Mouse (Mus musculus) ES-Bruce4 (cell line): ENCODE measurements around the gene Orm3. TPM values are rescaled to one million over a fixed set of nuclear protein-coding genes. Genes with fewer than 3 reads are reported as not detected.

Source experiments
- H3K27ac ChIP-seq: 2 replicates; pipeline ENCODE4 v1.5.1; 2012; ENCODE audit warnings: low read length, inconsistent platforms; ENCODE audit not compliant: insufficient read depth
- H3K27me3 ChIP-seq: 2 replicates; pipeline ENCODE4 v1.6.1; 2012; ENCODE audit warnings: mild to moderate bottlenecking, low read length, inconsistent platforms; ENCODE audit not compliant: control insufficient read depth, poor library complexity, insufficient read depth, severe bottlenecking
- H3K36me3 ChIP-seq: 2 replicates; pipeline ENCODE4 v1.6.1; 2012; ENCODE audit warnings: inconsistent platforms, mild to moderate bottlenecking, low read length, moderate library complexity; ENCODE audit not compliant: control insufficient read depth, poor library complexity, insufficient read depth, severe bottlenecking
- H3K4me1 ChIP-seq: one replicate; pipeline ENCODE4 v1.8.1; 2011; ENCODE audit warnings: low read length; ENCODE audit not compliant: control insufficient read depth, insufficient read depth
- H3K4me3 ChIP-seq: 2 replicates; pipeline ENCODE4 v1.5.1; 2011; ENCODE audit warnings: low read depth, mild to moderate bottlenecking, low read length
- H3K9ac ChIP-seq: 2 replicates; pipeline ENCODE4 v1.6.1; 2012; ENCODE audit warnings: low read depth, mild to moderate bottlenecking, inconsistent platforms; ENCODE audit not compliant: poor library complexity, severe bottlenecking
- H3K9me3 ChIP-seq: replicated peaks from 2 replicates; pipeline ENCODE4 v1.6.1; 2012; ENCODE audit warnings: mild to moderate bottlenecking, low read length, inconsistent platforms; ENCODE audit not compliant: control insufficient read depth, poor library complexity, insufficient read depth, severe bottlenecking
- CTCF ChIP-seq: IDR thresholded peaks from one replicate; pipeline ENCODE4 v1.8.1; 2011; ENCODE audit warnings: low read depth, low read length
- EP300 ChIP-seq: IDR thresholded peaks from 2 replicates; pipeline ENCODE4 v1.6.1; 2011; ENCODE audit warnings: low read depth, low read length; ENCODE audit not compliant: insufficient read depth
- POLR2A ChIP-seq: IDR thresholded peaks from one replicate; pipeline ENCODE4 v1.8.1; 2011; ENCODE audit warnings: low read length; ENCODE audit not compliant: insufficient read depth
- polyA plus RNA-seq: library from polyadenylated mRNA; stranded (reverse); fragments of >200 nt; gene quantifications from 2 replicates; pipeline ENCODE4 v1.2.4, GENCODE M21; 2011; ENCODE audit warnings: low read depth; ENCODE audit not compliant: missing spikeins, insufficient read depth, insufficient read length

The Orm3 gene
- polyA plus RNA-seq, 1 experiment = not detected

- no peak overlapping the region for H3K27ac ChIP-seq
- no peaks in the 10 kb centered on the region for H3K27me3 ChIP-seq
- no peaks in the 10 kb centered on the region for H3K4me1 ChIP-seq
- no peak overlapping the region for H3K9ac ChIP-seq
- no peak overlapping the region for H3K4me3 ChIP-seq
- TF ChIP-seq POLR2A (no peak), CTCF (no peak), EP300 (no peak)
- no peaks in the 10 kb centered on the region for H3K9me3 ChIP-seq
- no peaks in the 10 kb centered on the region for H3K36me3 ChIP-seq
These were observed 13.5 kb upstream of the Orm3 start for GRCm38 (mm10) chr4:63342491-63342890.

GRCm38 (mm10) chr4:63343608-63344007, 12.4 kb upstream of the Orm3 start:
- H3K9me3 ChIP-seq = no peaks in the 10 kb centered on the region

GRCm38 (mm10) chr4:63344295-63344694, 11.7 kb upstream of the Orm3 start, which contains the start of gene Orm1:
TSS of gene Orm1 (plus strand) at chr4:63344560.
- TF ChIP-seq CTCF = no peak
- no peak for TF ChIP-seq EP300
- no peak for TF ChIP-seq POLR2A
- H3K4me1 ChIP-seq = no peaks in the 10 kb centered on the region
- H3K4me3 ChIP-seq = no peak within 1 kb of the TSS
- H3K9me3 ChIP-seq = no peaks in the 10 kb centered on the region
- no peaks in the 10 kb centered on the region for H3K36me3 ChIP-seq
- H3K9ac ChIP-seq = no peak within 1 kb of the TSS
- no peaks in the 10 kb centered on the region for H3K27me3 ChIP-seq
- no peak within 1 kb of the TSS for H3K27ac ChIP-seq

More at GRCm38 (mm10) chr4:63343608-63344007, 12.4 kb upstream of the Orm3 start:
- Histone ChIP-seq H3K27ac (no peak overlapping the region), H3K27me3 (no peaks in the 10 kb centered on the region), H3K4me1 (no peaks in the 10 kb centered on the region), H3K4me3 (no peak overlapping the region), H3K36me3 (no peaks in the 10 kb centered on the region), H3K9ac (no peak overlapping the region)
- no peak for TF ChIP-seq POLR2A
- no peak for TF ChIP-seq EP300

- H3K36me3 ChIP-seq = no peaks in the 10 kb centered on the region
- no peak overlapping the region for H3K4me3 ChIP-seq
- H3K27me3 ChIP-seq = no peaks in the 10 kb centered on the region
- no peak overlapping the region for H3K9ac ChIP-seq
- no peak overlapping the region for H3K27ac ChIP-seq
- no peaks in the 10 kb centered on the region for H3K4me1 ChIP-seq
- TF ChIP-seq CTCF (no peak), EP300 (no peak), POLR2A (no peak)
- no peaks in the 10 kb centered on the region for H3K9me3 ChIP-seq
These were observed 10.7 kb upstream of the Orm3 start for GRCm38 (mm10) chr4:63345261-63345660.

- TF ChIP-seq CTCF = no peak
- no peak for TF ChIP-seq POLR2A
- no peak for TF ChIP-seq EP300
- Histone ChIP-seq H3K9me3 (no peaks in the 10 kb centered on the region), H3K9ac (no peak overlapping the region), H3K4me3 (no peak overlapping the region), H3K27me3 (no peaks in the 10 kb centered on the region), H3K4me1 (no peaks in the 10 kb centered on the region), H3K36me3 (no peaks in the 10 kb centered on the region), H3K27ac (no peak overlapping the region)
These were observed 9.3 kb upstream of the Orm3 start for GRCm38 (mm10) chr4:63346659-63347058.

- Histone ChIP-seq H3K9ac (no peak overlapping the region), H3K4me1 (no peaks in the 10 kb centered on the region), H3K27ac (no peak overlapping the region), H3K36me3 (no peaks in the 10 kb centered on the region), H3K27me3 (no peaks in the 10 kb centered on the region), H3K9me3 (no peaks in the 10 kb centered on the region), H3K4me3 (no peak overlapping the region)
- no peak for TF ChIP-seq EP300
- TF ChIP-seq CTCF = no peak
- TF ChIP-seq POLR2A = no peak
These were observed 7.4 kb upstream of the Orm3 start for GRCm38 (mm10) chr4:63348524-63348923.
